Mouse (Mus musculus) left cerebral cortex, postnatal 4 days (tissue): Measurements from ENCODE around the gene Dgkb. TPM values are rescaled to one million over a fixed set of nuclear protein-coding genes. Genes with fewer than 3 reads are reported as not detected.

Experiments
- DNase-seq: peaks from one replicate; pipeline ENCODE4 v3.0.0-alpha.2; 2022
- intact Hi-C: fragments of 180-260 bp; cut with DNase I; formaldehyde crosslinking; loops from one replicate; pipeline ENCODE4 v1.15.1; 2025
- total RNA-seq, 2 experiments: library from RNA; stranded (reverse); gene quantifications; 2 replicates each; pipeline ENCODE4 v1.2.3; 2021

Dgkb gene
- total RNA-seq, 2 experiments from 2014 or later: 22.7 to 24.7 TPM

DNA sequence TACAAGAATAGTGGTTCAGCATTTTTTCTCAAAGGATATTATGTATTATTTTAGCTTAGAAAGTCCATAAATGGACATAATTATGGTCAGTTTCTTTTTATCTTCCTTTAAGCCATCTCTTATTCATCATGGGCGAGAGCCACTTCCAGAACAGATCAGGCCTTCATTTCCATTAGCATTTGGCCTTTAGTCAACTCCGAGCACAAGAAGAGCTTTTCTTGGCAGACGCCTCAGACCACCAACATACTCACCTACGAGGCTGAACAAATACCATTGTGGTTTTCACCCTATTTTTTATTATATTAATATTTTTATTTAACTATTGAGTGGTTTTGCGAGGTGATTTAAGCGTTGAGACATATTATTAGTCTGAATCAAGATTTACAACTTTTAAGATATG is 759.6 kb downstream of the Dgkb start:
- peak; percentile 21 for DNase-seq
- intact Hi-C loops: no loop called here

DNA sequence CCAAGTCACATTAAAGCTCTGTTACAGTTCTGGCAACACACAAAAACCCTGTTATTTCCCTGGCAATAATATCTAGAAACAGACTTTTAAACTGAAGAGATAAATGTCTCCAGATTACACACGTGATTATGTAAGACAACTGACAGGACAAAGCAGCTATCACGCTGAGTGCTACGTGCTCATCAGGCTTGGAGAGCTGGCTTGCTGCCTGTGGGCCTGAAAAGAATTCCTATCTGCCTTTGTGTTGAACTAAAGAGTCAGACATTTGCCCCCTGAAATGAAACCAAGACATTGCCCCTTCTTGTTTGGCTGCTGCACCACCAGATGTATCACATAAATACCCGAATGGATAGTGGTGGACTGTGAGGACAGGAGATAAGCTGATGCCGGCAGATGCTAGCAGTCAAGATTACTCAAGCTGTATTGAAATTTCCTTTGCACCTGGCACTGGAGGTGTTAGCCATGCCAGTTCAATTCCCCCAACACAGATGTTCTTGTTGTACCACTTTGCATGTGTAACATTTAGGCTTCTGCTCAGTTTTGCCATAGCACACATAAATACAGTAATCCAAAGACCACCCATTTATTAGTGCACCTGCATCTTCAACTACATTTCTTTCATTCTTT is 761.8 kb downstream of the Dgkb start:
- intact Hi-C loops: no loop called here
- peak; percentile 47 for DNase-seq

DNA sequence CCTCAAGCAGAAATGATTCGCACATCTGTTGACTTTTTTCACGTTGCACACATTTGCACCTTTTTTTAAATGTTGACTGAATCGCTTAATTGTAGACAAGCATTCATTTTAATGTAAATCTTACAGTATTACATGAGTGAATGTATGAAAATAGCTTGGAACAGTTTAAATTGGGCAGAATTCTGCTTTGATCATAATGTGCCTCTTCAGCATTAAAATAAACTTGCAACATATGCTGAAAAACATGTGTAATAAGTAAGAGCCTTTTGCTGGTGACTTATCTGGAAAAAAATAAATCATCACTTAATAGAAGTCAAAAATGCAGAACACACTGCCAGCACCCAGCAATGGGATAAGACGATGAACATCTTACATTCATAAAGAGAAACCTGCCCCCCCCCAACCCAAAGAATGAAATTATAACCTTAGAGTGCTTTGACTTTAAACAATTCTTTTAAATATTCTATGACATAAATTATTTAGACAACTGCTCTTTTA is 768.9 kb downstream of the Dgkb start:
- no peak for DNase-seq
- intact Hi-C loops: no loop called here

DNA sequence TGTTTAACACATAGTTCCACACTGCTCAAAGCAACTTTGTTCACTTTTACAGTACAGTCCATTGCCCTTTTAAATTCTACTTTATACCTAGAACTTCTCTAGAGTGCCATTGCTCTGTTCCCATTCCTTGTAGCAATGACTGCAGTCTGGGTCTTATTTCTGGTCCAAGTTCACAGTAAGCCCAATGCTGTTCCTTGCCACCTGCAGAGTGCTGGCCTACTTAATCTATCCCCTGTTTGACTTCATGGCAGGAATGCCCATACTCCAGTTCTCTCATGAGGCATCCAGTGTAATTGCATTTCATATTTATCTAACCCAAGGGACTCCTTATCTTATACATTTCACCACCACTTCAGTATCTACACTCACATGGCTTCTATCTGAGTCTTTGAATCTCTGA is 772.4 kb downstream of the Dgkb start:
- DNase-seq: no peak
- intact Hi-C loops: no loop called here

DNA sequence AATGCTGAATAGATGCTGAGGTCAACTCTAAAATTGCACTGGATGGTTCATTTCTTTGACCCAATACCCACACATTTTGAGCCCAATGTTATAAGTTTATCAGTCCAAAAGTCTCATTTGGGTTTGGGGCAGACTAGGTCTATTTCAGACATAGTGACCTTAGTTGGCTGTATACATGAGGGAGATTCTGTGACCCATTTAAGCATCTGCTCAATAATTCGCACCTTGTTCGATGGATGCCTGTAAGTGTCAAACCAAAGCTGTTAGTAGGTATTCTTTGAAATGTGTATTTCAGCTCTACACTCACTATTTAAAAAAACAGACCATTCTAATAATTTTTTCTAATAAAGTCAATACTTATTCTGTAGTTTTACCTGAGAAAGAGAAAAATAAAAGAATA is 776.1 kb downstream of the Dgkb start:
- DNase-seq: no peak
- intact Hi-C loops: no loop called here

DNA sequence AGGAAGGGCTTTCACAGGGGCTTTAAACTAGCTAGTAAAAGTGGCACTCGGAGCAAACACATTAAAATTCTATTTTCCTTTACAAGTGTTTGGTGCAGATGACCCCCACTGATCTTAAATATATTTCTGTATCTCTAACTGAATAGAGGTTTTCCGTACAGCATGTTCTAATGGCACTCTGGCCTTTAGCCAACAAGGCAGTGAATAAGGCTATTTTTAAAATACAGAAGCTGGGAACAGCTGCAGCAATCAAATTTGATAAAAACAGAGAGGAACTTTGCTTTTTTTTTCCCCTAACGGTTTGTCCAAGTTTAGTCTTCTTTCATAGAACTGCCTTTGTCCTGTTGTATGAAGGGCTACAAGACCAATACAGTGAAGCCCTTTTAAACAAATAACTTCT is 776.5 kb downstream of the Dgkb start:
- intact Hi-C loops: no loop called here
- DNase-seq: no peak

DNA sequence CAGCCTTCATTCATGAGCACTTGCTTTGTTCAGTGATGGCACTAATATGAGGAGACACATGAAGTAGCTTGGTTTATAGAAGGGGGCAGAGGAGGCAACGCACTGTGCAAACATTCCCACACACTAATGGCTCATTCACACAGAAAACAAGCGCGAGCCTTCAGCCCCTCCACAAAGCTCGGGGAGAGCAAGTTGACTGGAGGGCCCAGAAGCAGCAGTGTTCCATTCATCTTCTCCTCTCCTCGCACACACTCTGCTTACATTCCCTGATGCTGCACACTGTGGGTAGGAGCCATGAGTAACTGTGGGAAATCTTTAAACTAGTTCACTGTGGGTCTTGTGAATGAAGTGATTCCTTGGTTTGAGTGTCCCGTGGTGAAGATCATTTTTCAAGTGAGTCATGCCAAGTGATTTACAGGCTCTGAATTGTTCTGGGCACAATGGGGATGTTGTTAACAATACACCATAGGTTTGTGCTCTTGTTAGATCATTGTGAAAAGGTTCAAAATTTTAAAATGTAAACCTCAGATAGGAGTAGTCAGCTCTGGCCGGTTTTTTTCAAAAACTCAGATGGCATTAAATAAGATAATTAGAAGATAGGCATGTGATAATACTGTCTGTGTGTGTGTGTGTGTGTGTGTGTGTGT is 779.0 kb downstream of the Dgkb start:
- intact Hi-C loops: no loop called here
- peak; percentile 5 for DNase-seq

DNA sequence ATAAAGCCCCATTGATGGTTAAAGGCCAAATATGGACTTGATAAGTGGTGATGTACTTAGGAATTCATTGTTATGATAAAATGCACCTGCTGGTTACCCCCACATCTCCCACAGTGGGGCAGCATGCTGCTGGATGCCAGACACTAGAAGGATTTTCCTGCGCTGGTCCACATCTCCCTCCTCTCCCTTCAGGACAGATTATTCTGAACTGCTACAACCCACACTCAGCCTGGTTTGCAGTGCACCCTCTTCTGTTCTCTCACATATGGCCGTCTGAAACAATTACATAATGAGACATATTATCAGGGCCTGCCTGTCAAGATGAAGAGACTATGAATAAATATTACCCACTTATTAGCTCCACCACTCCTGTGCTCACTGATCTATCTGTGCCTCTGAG is 780.6 kb downstream of the Dgkb start:
- intact Hi-C loops: no loop called here
- DNase-seq: no peak

DNA sequence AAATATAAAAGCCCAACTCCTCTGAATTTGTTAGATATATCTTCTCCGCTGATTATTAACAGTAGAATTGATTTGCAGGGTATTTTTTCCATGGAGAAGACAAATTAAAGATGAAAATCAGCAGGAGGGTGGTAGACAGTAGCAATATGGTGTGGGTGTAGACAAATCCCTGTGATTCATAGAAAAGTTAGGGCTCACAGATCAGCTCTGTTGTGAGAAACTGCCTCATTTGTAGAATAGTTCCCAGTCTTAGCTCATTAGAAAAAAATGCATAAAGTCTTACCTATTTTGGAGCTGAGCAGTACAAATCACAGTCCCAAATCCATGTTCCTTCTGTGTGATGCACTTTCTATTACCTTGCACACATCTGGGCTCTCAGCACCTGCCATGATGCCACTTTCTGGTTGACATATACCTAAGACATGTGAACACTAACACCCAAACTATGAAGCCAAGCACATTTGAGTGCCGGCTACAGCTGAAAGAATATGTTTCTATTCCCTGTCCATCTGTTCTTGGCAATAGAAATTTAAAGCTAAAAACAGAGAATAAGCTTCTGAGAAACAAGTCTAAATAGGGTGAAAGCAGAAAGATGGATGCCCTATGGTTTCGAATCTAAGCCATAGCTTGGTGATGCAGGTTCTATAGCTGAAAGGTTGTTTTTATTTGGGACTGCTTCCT is 782.8 kb downstream of the Dgkb start:
- no peak for DNase-seq
- intact Hi-C loops: no loop called here

DNA sequence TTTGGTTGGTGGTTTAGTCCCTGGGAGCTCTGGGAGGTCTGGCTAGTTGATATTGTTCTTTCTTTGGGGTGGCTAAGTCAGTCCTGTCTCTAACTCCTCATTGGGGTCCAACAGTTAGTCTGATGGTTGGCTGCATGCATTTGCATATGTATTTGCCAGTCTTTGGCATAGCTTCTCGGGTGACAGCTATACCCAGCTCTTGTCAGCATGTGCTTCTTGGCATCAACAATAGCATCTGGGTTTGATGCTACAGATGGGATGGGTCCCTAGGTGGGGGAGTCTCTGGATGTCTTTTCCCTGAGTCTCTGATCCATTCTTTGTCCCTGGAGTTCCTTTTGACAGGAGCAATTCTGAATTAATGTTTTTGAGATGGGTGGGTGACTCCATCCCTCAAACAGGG is 790.6 kb downstream of the Dgkb start:
- DNase-seq: peak; percentile 1
- intact Hi-C loops: no loop called here

DNA sequence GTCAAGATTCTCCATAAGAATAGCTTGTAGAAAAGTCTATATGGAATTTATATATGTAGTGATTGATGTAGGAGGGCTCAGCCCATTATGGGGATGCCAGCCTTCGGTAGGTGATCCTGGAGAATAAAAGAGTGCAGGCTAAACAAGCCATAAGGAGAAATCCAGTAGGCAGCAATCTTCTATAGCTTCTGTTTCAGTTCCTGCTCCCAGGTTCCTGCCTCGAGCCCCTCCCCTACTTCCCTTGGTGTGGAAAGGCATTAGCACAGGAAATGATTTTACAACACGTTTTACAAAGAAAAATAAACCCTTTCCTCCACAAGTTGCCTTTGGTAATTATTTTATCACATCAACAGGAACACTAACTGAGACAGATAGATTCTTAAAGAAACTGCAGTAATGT is 850.7 kb downstream of the Dgkb start:
- DNase-seq: no peak
- intact Hi-C loops: no loop called here
